Mouse (Mus musculus) E14TG2a.4 (cell line): ENCODE measurements around the gene Atp2c2.

Experiments
- CTCF ChIP-seq: conservative IDR thresholded peaks from 2 replicates; pipeline ENCODE4 v1.5.1; 2014; ENCODE audit warnings: low read length
- NANOG ChIP-seq: IDR thresholded peaks from 2 replicates; pipeline ENCODE4 v1.6.1; 2014; ENCODE audit warnings: borderline replicate concordance, low read length, mixed read lengths
- POU5F1 ChIP-seq: IDR thresholded peaks from 2 replicates; pipeline ENCODE4 v1.6.1; 2014; ENCODE audit warnings: low read length, borderline replicate concordance

GRCm38 (mm10) chr8:119756147-119756461 lies 56.3 kb downstream of the Atp2c2 start:
- no peak for TF ChIP-seq CTCF
- no peak for TF ChIP-seq NANOG
- no peak for TF ChIP-seq POU5F1
